Mouse (Mus musculus): Measurements from ENCODE around the gene Gtf2i. TPM values are rescaled to one million over a fixed set of nuclear protein-coding genes. Genes with fewer than 3 reads are reported as not detected.

Gene Gtf2i
- polyA plus RNA-seq, 1 experiment, result 44.7 TPM

- H3K4me3 ChIP-seq (ENCODE audit: extremely low read depth, insufficient read depth, insufficient read length), result no peak overlapping the region
- DNase-seq (ENCODE audit: low read depth in 1 of 2, low spot score in 2 of 2), result no peak
- H3K4me1 ChIP-seq (ENCODE audit: control insufficient read depth, insufficient read depth, insufficient read length), result no peaks in the 10 kb centered on the region
- H3K27me3 ChIP-seq (ENCODE audit: control insufficient read depth, insufficient read depth, low read length), result no peaks in the 10 kb centered on the region
- H3K36me3 ChIP-seq (ENCODE audit: control insufficient read depth, insufficient read depth, low read length), result peaks cover 56% of the 10 kb centered on the region
- WGBS, result 93% methylated on average over 3 of the region's 3 CpGs
- H3K27ac ChIP-seq (ENCODE audit: insufficient read depth, low read length), result no peak overlapping the region
- TF ChIP-seq POLR2A (IDR thresholded peaks at IDR 0.05; ENCODE audit: low read depth, low read length), result no peak
- TF ChIP-seq CTCF (IDR thresholded peaks at IDR 0.05; ENCODE audit: extremely low read depth, insufficient read depth, insufficient read length, insufficient replicate concordance), result no peak
Measured at GRCm38 (mm10) chr5:134250601-134251000, 64.0 kb downstream of the Gtf2i start.

GRCm38 (mm10) chr5:134249245-134249649 is 65.3 kb downstream of the Gtf2i start:
- TF ChIP-seq POLR2A (IDR thresholded peaks at IDR 0.05; ENCODE audit: low read depth, low read length) (no peak), CTCF (IDR thresholded peaks at IDR 0.05; ENCODE audit: extremely low read depth, insufficient read depth, insufficient read length, insufficient replicate concordance) (no peak)
- 90% methylated on average over 8 of the region's 8 CpGs for WGBS
- no peak for DNase-seq (ENCODE audit: low read depth in 1 of 2, low spot score in 2 of 2)
- Histone ChIP-seq H3K4me3 (ENCODE audit: extremely low read depth, insufficient read depth, insufficient read length) (no peak overlapping the region), H3K27ac (ENCODE audit: insufficient read depth, low read length) (no peak overlapping the region), H3K36me3 (ENCODE audit: control insufficient read depth, insufficient read depth, low read length) (peaks cover 63% of the 10 kb centered on the region), H3K27me3 (ENCODE audit: control insufficient read depth, insufficient read depth, low read length) (no peaks in the 10 kb centered on the region), H3K4me1 (ENCODE audit: control insufficient read depth, insufficient read depth, insufficient read length) (peaks cover 2% of the 10 kb centered on the region; the same call in 1 of the 2 replicates)

- peaks cover 6% of the 10 kb centered on the region; the same call in 1 of the 2 replicates for H3K4me1 ChIP-seq (ENCODE audit: control insufficient read depth, insufficient read depth, insufficient read length)
- H3K36me3 ChIP-seq (ENCODE audit: control insufficient read depth, insufficient read depth, low read length), result peaks cover 67% of the 10 kb centered on the region
- DNase-seq (ENCODE audit: low read depth in 1 of 2, low spot score in 2 of 2), result no peak
- no peak overlapping the region for H3K4me3 ChIP-seq (ENCODE audit: extremely low read depth, insufficient read depth, insufficient read length)
- no peaks in the 10 kb centered on the region for H3K27me3 ChIP-seq (ENCODE audit: control insufficient read depth, insufficient read depth, low read length)
- 89% methylated on average over 14 of the region's 14 CpGs for WGBS
- no peak overlapping the region for H3K27ac ChIP-seq (ENCODE audit: insufficient read depth, low read length)
- TF ChIP-seq CTCF (IDR thresholded peaks at IDR 0.05; ENCODE audit: extremely low read depth, insufficient read depth, insufficient read length, insufficient replicate concordance), result no peak
- no peak for TF ChIP-seq POLR2A (IDR thresholded peaks at IDR 0.05; ENCODE audit: low read depth, low read length)
Measured at GRCm38 (mm10) chr5:134248608-134249244, 65.8 kb downstream of the Gtf2i start.

GRCm38 (mm10) chr5:134246146-134246545 is 68.4 kb downstream of the Gtf2i start:
- TF ChIP-seq POLR2A (IDR thresholded peaks at IDR 0.05; ENCODE audit: low read depth, low read length), result no peak
- no peak for TF ChIP-seq CTCF (IDR thresholded peaks at IDR 0.05; ENCODE audit: extremely low read depth, insufficient read depth, insufficient read length, insufficient replicate concordance)
- peaks cover 64% of the 10 kb centered on the region for H3K36me3 ChIP-seq (ENCODE audit: control insufficient read depth, insufficient read depth, low read length)
- H3K27ac ChIP-seq (ENCODE audit: insufficient read depth, low read length), result no peak overlapping the region
- peaks cover 6% of the 10 kb centered on the region; the same call in 1 of the 2 replicates for H3K4me1 ChIP-seq (ENCODE audit: control insufficient read depth, insufficient read depth, insufficient read length)
- H3K4me3 ChIP-seq (ENCODE audit: extremely low read depth, insufficient read depth, insufficient read length), result no peak overlapping the region
- WGBS, result 82% methylated on average over 5 of the region's 5 CpGs
- H3K27me3 ChIP-seq (ENCODE audit: control insufficient read depth, insufficient read depth, low read length), result no peaks in the 10 kb centered on the region
- DNase-seq (ENCODE audit: low read depth in 1 of 2, low spot score in 2 of 2), result no peak

GRCm38 (mm10) chr5:134244890-134245289 is 69.7 kb downstream of the Gtf2i start:
- H3K4me1 ChIP-seq (ENCODE audit: control insufficient read depth, insufficient read depth, insufficient read length), result peaks cover 6% of the 10 kb centered on the region; the same call in 1 of the 2 replicates
- H3K27ac ChIP-seq (ENCODE audit: insufficient read depth, low read length), result no peak overlapping the region
- no peaks in the 10 kb centered on the region for H3K27me3 ChIP-seq (ENCODE audit: control insufficient read depth, insufficient read depth, low read length)
- H3K4me3 ChIP-seq (ENCODE audit: extremely low read depth, insufficient read depth, insufficient read length), result no peak overlapping the region
- TF ChIP-seq POLR2A (IDR thresholded peaks at IDR 0.05; ENCODE audit: low read depth, low read length) (no peak), CTCF (IDR thresholded peaks at IDR 0.05; ENCODE audit: extremely low read depth, insufficient read depth, insufficient read length, insufficient replicate concordance) (no peak)
- peaks cover 68% of the 10 kb centered on the region for H3K36me3 ChIP-seq (ENCODE audit: control insufficient read depth, insufficient read depth, low read length)
- DNase-seq (ENCODE audit: low read depth in 1 of 2, low spot score in 2 of 2), result no peak
- whole genome bisulfite sequencing, result 95% methylated on average over 5 of the region's 5 CpGs

- Histone ChIP-seq H3K27me3 (ENCODE audit: control insufficient read depth, insufficient read depth, low read length) (no peaks in the 10 kb centered on the region), H3K4me1 (ENCODE audit: control insufficient read depth, insufficient read depth, insufficient read length) (peaks cover 6% of the 10 kb centered on the region; the same call in 1 of the 2 replicates), H3K27ac (ENCODE audit: insufficient read depth, low read length) (peak overlapping the region; percentile 87), H3K36me3 (ENCODE audit: control insufficient read depth, insufficient read depth, low read length) (peaks cover 62% of the 10 kb centered on the region), H3K4me3 (ENCODE audit: extremely low read depth, insufficient read depth, insufficient read length) (peak overlapping the region; percentile 16; the same call in 1 of the 2 replicates)
- 78% methylated on average over 26 of the region's 26 CpGs for WGBS
- DNase-seq (ENCODE audit: low read depth in 1 of 2, low spot score in 2 of 2), result no peak
- TF ChIP-seq CTCF (IDR thresholded peaks at IDR 0.05; ENCODE audit: extremely low read depth, insufficient read depth, insufficient read length, insufficient replicate concordance), result no peak
- TF ChIP-seq POLR2A (IDR thresholded peaks at IDR 0.05; ENCODE audit: low read depth, low read length), result no peak
Measured at GRCm38 (mm10) chr5:134243661-134244436, 70.7 kb downstream of the Gtf2i start.
